Mouse (Mus musculus) kidney, postnatal 25 days (tissue): Measurements from ENCODE around the gene Skap1.
"Not testable (repeated sequence)": the region's sequence is repeated elsewhere in the genome, so short reads cannot be mapped to it uniquely, and the experiment has no call there.

Experiments used
- DNase-seq, 2 experiments: peaks; one replicate each; pipeline ENCODE4 v3.0.0; 2021; ENCODE audit warnings: mixed read lengths in 2 of 2

The Skap1 gene

GRCm38 (mm10) chr11:96760042-96760441 lies 295.6 kb downstream of the Skap1 start:
- peak in 1 of 2 experiments; percentile 70 for DNase-seq

GRCm38 (mm10) chr11:96761984-96762383 lies 297.6 kb downstream of the Skap1 start:
- DNase-seq, result no peak

- peak; percentile 31 to 67 for DNase-seq
These were observed 298.5 kb downstream of the Skap1 start for GRCm38 (mm10) chr11:96762742-96763470.

DNA sequence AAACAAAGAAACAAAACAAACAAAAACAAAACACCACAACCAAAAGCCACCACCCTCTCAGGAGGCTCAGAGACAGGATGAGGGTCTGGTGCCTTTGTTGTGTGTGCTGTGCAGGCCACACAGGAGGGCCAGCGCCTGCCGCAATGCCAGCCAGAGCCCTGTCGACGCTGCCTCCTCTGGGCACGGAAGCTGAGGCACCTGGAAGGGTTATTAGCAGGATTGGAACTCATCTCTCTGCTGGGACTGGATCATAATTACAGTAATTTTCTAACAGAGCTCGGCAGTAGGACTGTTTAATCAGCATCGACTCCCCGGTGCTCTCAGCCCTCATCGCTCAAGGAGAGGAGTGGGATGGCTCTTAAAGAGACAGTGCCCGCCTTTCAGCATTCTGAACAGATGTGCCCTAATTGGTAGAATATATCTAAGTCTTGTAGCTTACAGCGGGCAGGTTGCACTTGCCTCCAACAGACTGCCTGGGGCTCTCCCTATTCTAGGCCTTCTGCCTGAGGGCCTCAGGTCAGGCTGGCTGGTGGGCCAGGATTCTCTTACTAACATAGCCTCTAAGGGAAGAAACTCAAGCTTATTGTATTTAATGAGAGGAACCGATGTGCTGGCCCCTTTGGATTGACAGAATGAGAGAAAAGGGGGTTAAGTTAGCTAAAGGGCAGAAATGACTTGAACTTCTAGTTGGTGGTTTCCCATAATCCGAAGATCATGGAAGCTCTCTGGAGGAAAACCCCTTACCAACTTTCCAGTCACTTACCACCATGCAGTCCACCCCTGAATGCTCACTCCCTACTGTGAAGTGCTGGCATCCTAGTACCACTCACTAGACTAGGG lies 300.3 kb downstream of the Skap1 start:
- no peak for DNase-seq

- peak in 1 of 2 experiments; percentile 50 for DNase-seq
These were observed 301.3 kb downstream of the Skap1 start for GRCm38 (mm10) chr11:96765645-96766044.

- DNase-seq, result no peak
These were observed 302.2 kb downstream of the Skap1 start for GRCm38 (mm10) chr11:96766555-96766954.

DNA sequence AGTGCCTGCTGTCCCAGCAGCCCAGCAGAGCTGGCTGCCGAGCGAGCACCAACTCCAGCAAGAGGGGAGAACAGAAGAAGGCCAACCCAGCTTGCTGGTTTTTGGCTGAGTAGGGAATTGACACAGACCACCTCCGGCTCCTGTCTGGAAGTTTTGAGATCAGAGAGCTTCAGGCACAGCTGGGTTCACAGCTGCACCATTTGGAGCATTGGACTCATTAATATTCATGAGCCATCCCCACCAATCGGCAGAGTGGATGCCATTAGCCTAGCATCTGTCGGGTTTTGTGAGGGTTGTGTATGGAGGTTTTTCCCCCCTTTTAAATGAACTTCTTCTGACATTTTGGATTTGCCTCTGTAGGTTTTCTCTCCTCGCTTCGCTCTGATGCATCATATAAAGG lies 302.7 kb downstream of the Skap1 start:
- no peak for DNase-seq

GRCm38 (mm10) chr11:96768240-96768639 lies 303.8 kb downstream of the Skap1 start:
- DNase-seq, result no peak

- DNase-seq, result no peak
These were observed 307.0 kb downstream of the Skap1 start for GRCm38 (mm10) chr11:96771274-96771975.

GRCm38 (mm10) chr11:96772413-96772812 lies 308.0 kb downstream of the Skap1 start:
- DNase-seq, result no peak

GRCm38 (mm10) chr11:96774536-96774935 lies 310.1 kb downstream of the Skap1 start:
- no peak for DNase-seq

- no peak for DNase-seq
These were observed 310.7 kb downstream of the Skap1 start for GRCm38 (mm10) chr11:96775063-96775462.

DNA sequence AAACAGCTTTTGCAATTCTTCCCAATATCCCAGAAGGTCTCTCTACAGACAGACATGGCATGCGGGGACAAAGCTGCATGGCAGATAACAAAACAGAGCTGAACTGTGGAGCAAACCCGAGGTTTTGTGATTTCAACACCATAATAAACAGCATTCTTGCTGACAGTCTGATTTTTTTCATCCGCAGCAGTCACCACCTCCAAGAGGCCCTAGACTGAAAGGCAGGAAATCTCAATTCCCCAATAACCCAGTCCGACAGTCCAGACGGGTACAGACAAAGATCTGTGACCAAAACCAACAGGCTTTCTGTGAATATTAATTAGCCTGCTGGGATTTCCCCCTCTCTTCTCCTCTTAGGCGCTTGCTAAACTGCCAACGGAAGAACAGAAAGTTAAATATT lies 311.3 kb downstream of the Skap1 start:
- no peak for DNase-seq

DNA sequence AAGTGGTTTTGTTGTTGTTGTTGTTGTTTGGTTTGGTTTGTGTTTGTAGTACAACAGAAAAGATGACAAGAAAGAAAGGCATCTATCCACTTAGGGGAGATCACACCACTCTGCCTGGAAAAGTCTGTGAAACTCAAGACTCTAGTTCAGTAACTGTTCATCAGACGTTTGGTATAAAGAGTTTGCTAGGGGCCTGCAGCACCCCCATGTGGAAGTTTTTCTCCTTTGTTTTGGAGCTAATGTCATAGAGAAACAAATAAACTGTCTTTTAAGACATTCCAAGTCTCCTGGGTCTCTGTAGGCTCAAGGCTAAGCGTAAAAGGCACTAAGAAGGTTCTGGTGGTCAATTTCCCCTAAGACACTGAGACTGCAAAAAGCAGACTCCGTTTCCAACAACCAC lies 311.7 kb downstream of the Skap1 start:
- DNase-seq, result no peak

DNA sequence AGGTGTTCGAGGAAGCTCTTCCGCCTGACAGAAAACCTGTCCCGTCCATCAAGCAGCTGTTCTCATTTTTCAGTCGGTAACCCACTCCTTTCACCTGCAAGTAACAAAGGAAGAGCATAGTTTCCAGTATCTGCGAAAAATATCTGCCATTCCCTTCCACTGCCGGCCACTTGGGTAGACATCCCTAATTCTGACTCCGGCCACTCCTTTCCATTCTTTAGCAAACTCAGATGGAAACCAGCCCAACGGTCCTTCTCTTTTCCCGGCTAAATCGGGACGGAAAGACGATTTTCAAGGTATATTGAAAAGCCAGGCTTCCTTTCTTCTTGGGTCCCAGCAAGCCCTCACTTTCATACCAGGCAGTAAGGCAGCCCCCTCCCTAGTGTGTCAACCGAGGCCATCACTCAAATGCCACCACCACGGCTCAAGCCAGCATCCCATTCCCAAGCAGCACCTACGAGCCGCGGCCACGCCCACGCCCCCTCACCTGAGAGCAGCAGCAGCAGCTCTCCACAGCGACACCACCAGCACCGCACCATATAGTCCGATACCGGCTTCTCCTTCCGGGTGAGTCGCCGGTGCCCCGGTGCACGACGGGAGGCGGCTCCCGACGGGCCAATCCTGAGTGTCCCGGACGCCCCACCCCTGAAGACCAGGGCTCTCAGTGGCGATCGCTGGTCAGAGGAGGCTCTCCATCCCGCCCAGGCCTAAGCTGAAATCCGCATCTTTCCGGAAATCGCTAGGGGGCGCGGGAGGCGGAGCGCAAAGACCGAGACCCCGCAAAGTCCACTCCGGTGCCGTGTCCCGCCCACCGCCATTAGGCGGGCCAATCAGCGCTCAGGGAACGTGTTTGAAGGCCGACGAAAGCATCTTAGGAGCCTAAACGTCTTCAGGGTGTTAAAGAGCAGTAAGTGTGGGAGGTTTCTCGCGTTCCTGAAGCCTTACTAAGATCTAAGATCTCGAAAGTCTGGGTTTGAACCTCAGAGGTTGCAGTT lies 312.9 kb downstream of the Skap1 start, which contains the start of gene Snx11:
Gene Snx11 (minus strand): TSS at position 592 of the 995 bp plus-strand sequence.
- peak; percentile 99 to 100 for DNase-seq

GRCm38 (mm10) chr11:96778061-96778627 lies 313.8 kb downstream of the Skap1 start:
- DNase-seq, result not testable (repeated sequence)

- no peak for DNase-seq
These were observed 315.9 kb downstream of the Skap1 start for GRCm38 (mm10) chr11:96780306-96780705.

- DNase-seq, result no peak
These were observed 317.0 kb downstream of the Skap1 start for GRCm38 (mm10) chr11:96781425-96781824.

GRCm38 (mm10) chr11:96784847-96785246 lies 320.5 kb downstream of the Skap1 start:
- DNase-seq, result peak; percentile 81 to 88

GRCm38 (mm10) chr11:96786731-96787450 lies 322.5 kb downstream of the Skap1 start:
- no peak for DNase-seq
